Mouse (Mus musculus): ENCODE results near the gene Sox11.

GRCm38 (mm10) chr12:27340451-27341035, 1.8 kb downstream of the Sox11 start:
- TF ChIP-seq CTCF (IDR thresholded peaks at IDR 0.05; ENCODE audit: insufficient read depth, low read length), result no peak
- TF ChIP-seq POLR2A (IDR thresholded peaks at IDR 0.05; ENCODE audit: borderline replicate concordance, extremely low read depth, low read depth, low read length), result no peak

Data from lung, adult 2 months (tissue).